Mouse (Mus musculus) cortical plate, adult 2 months (tissue): Measurements from ENCODE around the gene Rom1.

Experiments
- CTCF ChIP-seq: fragments of 200-500 bp; IDR thresholded peaks from 2 replicates; pipeline ENCODE4 v1.5.1; 2011; ENCODE audit warnings: mild to moderate bottlenecking, control low read depth, low read length; ENCODE audit not compliant: insufficient read depth; ENCODE audit errors: extremely low read depth
- POLR2A ChIP-seq: fragments of 200-500 bp; IDR thresholded peaks from 2 replicates; pipeline ENCODE4 v1.6.1; 2011; ENCODE audit warnings: mild to moderate bottlenecking, low read length, control low read depth; ENCODE audit not compliant: insufficient read depth; ENCODE audit errors: extremely low read depth

DNA sequence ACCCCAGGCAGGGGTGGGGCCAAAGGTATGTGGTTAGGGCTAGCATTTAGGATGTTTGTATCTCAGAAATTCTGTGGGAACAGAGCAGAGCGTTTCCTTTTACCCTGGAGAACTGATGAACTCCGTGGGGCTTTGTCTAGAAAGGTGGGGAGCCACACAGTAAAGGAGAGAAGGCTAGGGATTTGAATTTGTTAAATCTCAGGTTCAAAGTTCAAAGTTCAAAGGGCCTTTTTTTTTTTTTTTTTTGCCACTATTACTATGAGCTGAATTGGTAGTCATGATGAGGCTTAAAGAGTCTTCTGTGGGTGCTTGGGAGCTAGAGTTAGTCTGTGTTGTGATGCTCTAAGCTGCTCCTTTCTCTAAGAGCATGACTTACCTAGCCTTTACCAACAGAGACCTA lies 7.6 kb upstream of the Rom1 start:
- TF ChIP-seq CTCF (no peak), POLR2A (no peak)
